Mouse (Mus musculus) midbrain, postnatal 0 days (tissue): ENCODE data around the gene Rbm15b. TPM values are rescaled to one million over a fixed set of nuclear protein-coding genes. Genes with fewer than 3 reads are reported as not detected.

Experiments
- ATAC-seq: fragments of 200-750 bp; cut with Nextera tagmentation; 2 replicates; pipeline ENCODE4 v1.8.0; 2017; ENCODE audit warnings: moderate number of reproducible peaks, mild to moderate bottlenecking, moderate TSS enrichment, moderate library complexity; ENCODE audit not compliant: low FRiP score
- DNase-seq: peaks from one replicate; pipeline ENCODE4 v3.0.0-alpha.2; 2015; ENCODE audit warnings: low spot score
- H3K27ac ChIP-seq: fragments of 300-500 bp; sonication (generic); 2 replicates; pipeline ENCODE4 v1.5.1; 2014; ENCODE audit warnings: low read depth, mild to moderate bottlenecking, low read length, mixed read lengths
- H3K27me3 ChIP-seq: fragments of 300-500 bp; sonication (generic); 2 replicates; pipeline ENCODE4 v1.6.1; 2014; ENCODE audit warnings: low read length, control low read depth, mixed read lengths; ENCODE audit not compliant: insufficient read depth
- H3K36me3 ChIP-seq: fragments of 300-500 bp; sonication (generic); 2 replicates; pipeline ENCODE4 v1.6.1; 2014; ENCODE audit warnings: low read length, control low read depth, mixed read lengths; ENCODE audit not compliant: insufficient read depth
- H3K4me1 ChIP-seq: fragments of 300-500 bp; sonication (generic); 2 replicates; pipeline ENCODE4 v1.6.1; 2014; ENCODE audit warnings: mild to moderate bottlenecking, control low read depth, antibody characterized with exemption, low read length, mixed read lengths; ENCODE audit not compliant: insufficient read depth
- H3K4me2 ChIP-seq: fragments of 300-500 bp; sonication (generic); 2 replicates; pipeline ENCODE4 v1.6.1; 2014; ENCODE audit warnings: low read depth, mild to moderate bottlenecking, low read length, mixed read lengths; ENCODE audit not compliant: poor library complexity, severe bottlenecking
- H3K4me3 ChIP-seq: fragments of 300-500 bp; sonication (generic); 2 replicates; pipeline ENCODE4 v1.5.1; 2014; ENCODE audit warnings: low read depth, mild to moderate bottlenecking, low read length, moderate library complexity
- H3K9ac ChIP-seq: fragments of 300-500 bp; sonication (generic); replicated peaks from 2 replicates; pipeline ENCODE4 v1.6.1; 2014; ENCODE audit warnings: mild to moderate bottlenecking, low read length, moderate library complexity, mixed read lengths; ENCODE audit not compliant: poor library complexity, severe bottlenecking
- H3K9me3 ChIP-seq: fragments of 300-500 bp; sonication (generic); 2 replicates; pipeline ENCODE4 v1.6.1; 2016; ENCODE audit warnings: low read length, control low read depth
- CTCF ChIP-seq: IDR thresholded peaks from 2 replicates; pipeline ENCODE4 v1.5.1; 2016; ENCODE audit warnings: antibody characterized with exemption, mild to moderate bottlenecking
- WGBS: fragments of 180-500 bp; shearing (Covaris S2); extraction: QIAGEN DNeasy Blood & Tissue Kit; methylation state at CpG from one replicate; pipeline ENCODE4 v1.1.7; 2014; 5-methylcytosine and 5-hydroxymethylcytosine counted together
- polyA plus RNA-seq: library from polyadenylated mRNA; unstranded; fragments of >200 nt; fragmentation: Nextera tagmentation; extraction: Ambion mirVana; gene quantifications from 2 replicates; pipeline ENCODE4 v1.2.1, GENCODE M21; 2015
- total RNA-seq: library from RNA; depleted of rRNA; stranded (reverse); fragments of >200 nt; gene quantifications from 2 replicates; pipeline ENCODE4 v1.2.3, GENCODE M21; 2014; rRNA removed

Rbm15b gene
- total and polyA plus RNA-seq, 2 experiments from 2014 or later: 12.6 to 81.6 TPM

GRCm38 (mm10) chr9:106856664-106857063, 30.6 kb downstream of the Rbm15b start:
- TF ChIP-seq CTCF: no peak
- ATAC-seq: no peak
- DNase-seq: no peak
- Histone ChIP-seq H3K27ac (no peak overlapping the region), H3K4me1 (no peaks in the 10 kb centered on the region), H3K36me3 (peaks cover 48% of the 10 kb centered on the region), H3K9me3 (no peaks in the 10 kb centered on the region), H3K4me3 (no peak overlapping the region), H3K27me3 (no peaks in the 10 kb centered on the region), H3K4me2 (no peak overlapping the region), H3K9ac (no peak overlapping the region)
- WGBS: 83% methylated on average over 3 of the region's 3 CpGs

GRCm38 (mm10) chr9:106842800-106843199, 44.4 kb downstream of the Rbm15b start:
- no peak overlapping the region for H3K27ac ChIP-seq
- WGBS: 95% methylated on average over 6 of the region's 6 CpGs
- no peaks in the 10 kb centered on the region for H3K9me3 ChIP-seq
- ATAC-seq (no peak), DNase-seq (no peak)
- H3K4me2 ChIP-seq: no peak overlapping the region
- H3K9ac ChIP-seq: no peak overlapping the region
- no peaks in the 10 kb centered on the region for H3K27me3 ChIP-seq
- H3K36me3 ChIP-seq: peaks cover 36% of the 10 kb centered on the region
- H3K4me3 ChIP-seq: no peak overlapping the region
- TF ChIP-seq CTCF: no peak
- no peaks in the 10 kb centered on the region for H3K4me1 ChIP-seq

GRCm38 (mm10) chr9:106840569-106840968, 46.7 kb downstream of the Rbm15b start:
- 97% methylated on average over 1 of the region's 1 CpGs for WGBS
- Histone ChIP-seq H3K4me1 (no peaks in the 10 kb centered on the region), H3K9me3 (no peaks in the 10 kb centered on the region), H3K36me3 (peaks cover 37% of the 10 kb centered on the region), H3K4me2 (no peak overlapping the region), H3K4me3 (no peak overlapping the region), H3K27ac (no peak overlapping the region), H3K9ac (no peak overlapping the region), H3K27me3 (no peaks in the 10 kb centered on the region)
- DNase-seq (no peak), ATAC-seq (no peak)
- peak; percentile 50 for TF ChIP-seq CTCF

Other genes starting within 250 kb of the Rbm15b start
- 22.1 and 23.0 TPM in 2 replicates for gene Grm2, start 231.3 kb downstream of the Rbm15b start, total RNA-seq
- 24.2 and 24.7 TPM in 2 replicates for gene Grm2, start 231.3 kb downstream of the Rbm15b start, polyA plus RNA-seq
- 74.9 and 82.7 TPM in 2 replicates for gene Tex264, start 201.5 kb downstream of the Rbm15b start, total RNA-seq
- gene Tex264, start 201.5 kb downstream of the Rbm15b start, polyA plus RNA-seq: 87.4 and 101 TPM in 2 replicates
- 24.9 and 25.5 TPM in 2 replicates for gene Rad54l2, start 98.2 kb downstream of the Rbm15b start, total RNA-seq
- gene Rad54l2, start 98.2 kb downstream of the Rbm15b start, polyA plus RNA-seq: 3.0 and 4.6 TPM in 2 replicates
- 23.4 and 27.2 TPM in 2 replicates for gene Dcaf1, start 65.6 kb downstream of the Rbm15b start, total RNA-seq
- 7.4 and 7.6 TPM in 2 replicates for gene Dcaf1, start 65.6 kb downstream of the Rbm15b start, polyA plus RNA-seq
- 46.3 and 54.6 TPM in 2 replicates for gene Manf, start 4.6 kb upstream of the Rbm15b start, total RNA-seq
- gene Manf, start 4.6 kb upstream of the Rbm15b start, polyA plus RNA-seq: 112 and 115 TPM in 2 replicates